Mouse (Mus musculus) liver (tissue): ENCODE data around the gene Trpc3.
A peak's percentile ranks its signal among the peaks of the same experiment; 100 is the strongest.

Source experiments
- DNase-seq: peaks from one replicate; pipeline ENCODE4 v3.0.0-alpha.2; 2020; ENCODE audit warnings: mixed read lengths

The Trpc3 gene

GRCm38 (mm10) chr3:36598811-36599210 lies 91.2 kb downstream of the Trpc3 start:
- no peak for DNase-seq

- DNase-seq, result peak; percentile 99
These were observed 118.1 kb downstream of the Trpc3 start, which contains the start of gene Ccna2 for GRCm38 (mm10) chr3:36571827-36572378. Gene Ccna2, minus strand, starts transcription at chr3:36572150.

GRCm38 (mm10) chr3:36571361-36571826 lies 118.6 kb downstream of the Trpc3 start:
- peak; percentile 45 for DNase-seq
